Mouse (Mus musculus): Measurements from ENCODE around the gene Sesn3. TPM values are rescaled to one million over a fixed set of nuclear protein-coding genes. Genes with fewer than 3 reads are reported as not detected.

Gene Sesn3
- polyA plus RNA-seq, 1 experiment from 2014 or later, result 6.0 TPM

GRCm38 (mm10) chr9:14276481-14277287 is 1.8 kb downstream of the Sesn3 start:
- H3K4me1 ChIP-seq (ENCODE audit: insufficient read depth, low read depth, low read length), result no peaks in the 10 kb centered on the region; the same call in 1 of the 2 replicates
- peak overlapping the region; percentile 60 for H3K9ac ChIP-seq (replicated peaks; ENCODE audit: low read depth)
- H3K9me3 ChIP-seq (ENCODE audit: low read length), result no peaks in the 10 kb centered on the region
- H3K27ac ChIP-seq (ENCODE audit: low read length), result peak overlapping the region; percentile 83
- DNase-seq (ENCODE audit: low spot score) (peak; percentile 29), ATAC-seq (peak; percentile 51)
- no peaks in the 10 kb centered on the region for H3K36me3 ChIP-seq (ENCODE audit: insufficient read depth, low read length)
- TF ChIP-seq CTCF (IDR thresholded peaks at IDR 0.05), result no peak
- no peak for TF ChIP-seq EP300 (IDR thresholded peaks at IDR 0.05)
- under 1% methylated on average over 52 of the region's 61 CpGs for WGBS
- H3K27me3 ChIP-seq (replicated peaks; ENCODE audit: insufficient read depth, low read length), result no peaks in the 10 kb centered on the region
- peak overlapping the region; percentile 68 for H3K4me3 ChIP-seq (ENCODE audit: low read depth, low read length)
- peak overlapping the region; percentile 94 for H3K4me2 ChIP-seq (replicated peaks; ENCODE audit: low read depth, low read length)

- Histone ChIP-seq H3K27me3 (replicated peaks; ENCODE audit: insufficient read depth, low read length) (no peaks in the 10 kb centered on the region), H3K4me3 (ENCODE audit: low read depth, low read length) (peak overlapping the region; percentile 68), H3K4me1 (ENCODE audit: insufficient read depth, low read depth, low read length) (no peaks in the 10 kb centered on the region; the same call in 1 of the 2 replicates), H3K36me3 (ENCODE audit: insufficient read depth, low read length) (no peaks in the 10 kb centered on the region), H3K4me2 (replicated peaks; ENCODE audit: low read depth, low read length) (peak overlapping the region; percentile 94), H3K9ac (replicated peaks; ENCODE audit: low read depth) (no peak overlapping the region), H3K27ac (ENCODE audit: low read length) (no peak overlapping the region), H3K9me3 (ENCODE audit: low read length) (no peaks in the 10 kb centered on the region)
- peak; percentile 58 for DNase-seq (ENCODE audit: low spot score)
- TF ChIP-seq CTCF (IDR thresholded peaks at IDR 0.05) (no peak), EP300 (IDR thresholded peaks at IDR 0.05) (no peak)
- ATAC-seq, result no peak
- 5% methylated on average over 7 of the region's 7 CpGs for WGBS
Measured at GRCm38 (mm10) chr9:14277365-14277991, 2.6 kb downstream of the Sesn3 start.

- Histone ChIP-seq H3K9me3 (ENCODE audit: low read length) (no peaks in the 10 kb centered on the region), H3K36me3 (ENCODE audit: insufficient read depth, low read length) (no peaks in the 10 kb centered on the region), H3K4me1 (ENCODE audit: insufficient read depth, low read depth, low read length) (no peaks in the 10 kb centered on the region), H3K4me3 (ENCODE audit: low read depth, low read length) (no peak overlapping the region), H3K27ac (ENCODE audit: low read length) (no peak overlapping the region), H3K27me3 (replicated peaks; ENCODE audit: insufficient read depth, low read length) (no peaks in the 10 kb centered on the region), H3K4me2 (replicated peaks; ENCODE audit: low read depth, low read length) (no peak overlapping the region), H3K9ac (replicated peaks; ENCODE audit: low read depth) (no peak overlapping the region)
- no peak for TF ChIP-seq EP300 (IDR thresholded peaks at IDR 0.05)
- TF ChIP-seq CTCF (IDR thresholded peaks at IDR 0.05), result no peak
- ATAC-seq (no peak), DNase-seq (ENCODE audit: low spot score) (no peak)
- WGBS, result 69% methylated on average over 1 of the region's 1 CpGs
Measured at GRCm38 (mm10) chr9:14280696-14281095, 5.8 kb downstream of the Sesn3 start.

- WGBS, result 25% methylated on average over 3 of the region's 3 CpGs
- no peaks in the 10 kb centered on the region for H3K4me1 ChIP-seq (ENCODE audit: insufficient read depth, low read depth, low read length)
- peak; percentile 62 for ATAC-seq
Measured at GRCm38 (mm10) chr9:14285036-14285435, 10.2 kb downstream of the Sesn3 start.

GRCm38 (mm10) chr9:14287234-14287633 is 12.4 kb downstream of the Sesn3 start:
- Histone ChIP-seq H3K9me3 (ENCODE audit: low read length) (no peaks in the 10 kb centered on the region), H3K4me3 (ENCODE audit: low read depth, low read length) (no peak overlapping the region), H3K27ac (ENCODE audit: low read length) (no peak overlapping the region), H3K4me1 (ENCODE audit: insufficient read depth, low read depth, low read length) (no peaks in the 10 kb centered on the region; the same call in 1 of the 2 replicates), H3K4me2 (replicated peaks; ENCODE audit: low read depth, low read length) (no peak overlapping the region), H3K36me3 (ENCODE audit: insufficient read depth, low read length) (no peaks in the 10 kb centered on the region), H3K27me3 (replicated peaks; ENCODE audit: insufficient read depth, low read length) (no peaks in the 10 kb centered on the region), H3K9ac (replicated peaks; ENCODE audit: low read depth) (no peak overlapping the region)
- DNase-seq (ENCODE audit: low spot score) (no peak), ATAC-seq (no peak)
- TF ChIP-seq CTCF (IDR thresholded peaks at IDR 0.05), result no peak
- TF ChIP-seq EP300 (IDR thresholded peaks at IDR 0.05), result no peak
- 76% methylated on average over 1 of the region's 1 CpGs for WGBS

More at GRCm38 (mm10) chr9:14285036-14285435, 10.2 kb downstream of the Sesn3 start:
- H3K4me2 ChIP-seq (replicated peaks; ENCODE audit: low read depth, low read length), result no peak overlapping the region
- H3K4me3 ChIP-seq (ENCODE audit: low read depth, low read length), result no peak overlapping the region
- no peak for TF ChIP-seq EP300 (IDR thresholded peaks at IDR 0.05)
- TF ChIP-seq CTCF (IDR thresholded peaks at IDR 0.05), result no peak
- no peak overlapping the region for H3K9ac ChIP-seq (replicated peaks; ENCODE audit: low read depth)
- DNase-seq (ENCODE audit: low spot score), result peak; percentile 44
- no peaks in the 10 kb centered on the region for H3K9me3 ChIP-seq (ENCODE audit: low read length)
- H3K27me3 ChIP-seq (replicated peaks; ENCODE audit: insufficient read depth, low read length), result no peaks in the 10 kb centered on the region
- H3K27ac ChIP-seq (ENCODE audit: low read length), result no peak overlapping the region
- no peaks in the 10 kb centered on the region for H3K36me3 ChIP-seq (ENCODE audit: insufficient read depth, low read length)

GRCm38 (mm10) chr9:14288500-14288899 is 13.6 kb downstream of the Sesn3 start:
- no peak overlapping the region for H3K4me2 ChIP-seq (replicated peaks; ENCODE audit: low read depth, low read length)
- no peak for TF ChIP-seq EP300 (IDR thresholded peaks at IDR 0.05)
- TF ChIP-seq CTCF (IDR thresholded peaks at IDR 0.05), result no peak
- no peaks in the 10 kb centered on the region for H3K36me3 ChIP-seq (ENCODE audit: insufficient read depth, low read length)
- no peak overlapping the region for H3K9ac ChIP-seq (replicated peaks; ENCODE audit: low read depth)
- no peaks in the 10 kb centered on the region; the same call in 1 of the 2 replicates for H3K4me1 ChIP-seq (ENCODE audit: insufficient read depth, low read depth, low read length)
- no peaks in the 10 kb centered on the region for H3K9me3 ChIP-seq (ENCODE audit: low read length)
- H3K27ac ChIP-seq (ENCODE audit: low read length), result no peak overlapping the region
- DNase-seq (ENCODE audit: low spot score), result no peak
- no peak overlapping the region for H3K4me3 ChIP-seq (ENCODE audit: low read depth, low read length)
- no peaks in the 10 kb centered on the region for H3K27me3 ChIP-seq (replicated peaks; ENCODE audit: insufficient read depth, low read length)
- no peak for ATAC-seq

All from lung, postnatal 0 days (tissue).